14 mouse cellular contexts compared by ENCODE assay signal in genomic region chr4:154426901-154427300, GRCm38 (mm10).
"Had no signal": no experiment of that assay in that cellular context is flagged by ENCODE, and none has a peak within 500 bp of the region (broad histone marks: within the 10 kb centered on the region; RNA-seq: fewer than 3 reads in every experiment).

No protein-coding gene starts in this region.

- ATAC-seq: liver, postnatal 0 days; lung, postnatal 0 days; midbrain, embryonic 13.5 days had no signal

- DNase-seq: kidney, adult 18-20 months; kidney, postnatal 10 days; kidney, postnatal 36 days; left cerebral cortex, postnatal 4 days; liver, postnatal 0 days; lung, embryonic 14.5 days; thymus, adult 18-20 months; thymus, postnatal 36 days had no signal

- H3K27ac ChIP-seq: liver, embryonic 14.5 days; macrophage; midbrain, embryonic 13.5 days had no signal

- H3K9ac ChIP-seq: limb, embryonic 15.5 days; liver, embryonic 14.5 days; liver, postnatal 0 days; lung, embryonic 14.5 days; midbrain, embryonic 13.5 days had no signal

- H3K4me2 ChIP-seq: limb, embryonic 15.5 days; liver, embryonic 11.5 days; lung, embryonic 14.5 days; midbrain, embryonic 13.5 days had no signal

- H3K9me3 ChIP-seq: limb, embryonic 15.5 days had no signal

- H3K36me3 ChIP-seq: limb, embryonic 15.5 days; midbrain, embryonic 13.5 days had no signal

- H3K4me3 ChIP-seq: limb, embryonic 15.5 days; midbrain, embryonic 13.5 days had no signal
